Mouse (Mus musculus): ENCODE measurements at regions not wholly inside any gene's neighbourhood (a gene's known extent, or its start where the extent isn't known, plus 50 kb on each side); places are given as distances from the start of the nearest gene placed in this dataset.
A peak's percentile ranks its signal among the peaks of the same experiment; 100 is the strongest.

DNA sequence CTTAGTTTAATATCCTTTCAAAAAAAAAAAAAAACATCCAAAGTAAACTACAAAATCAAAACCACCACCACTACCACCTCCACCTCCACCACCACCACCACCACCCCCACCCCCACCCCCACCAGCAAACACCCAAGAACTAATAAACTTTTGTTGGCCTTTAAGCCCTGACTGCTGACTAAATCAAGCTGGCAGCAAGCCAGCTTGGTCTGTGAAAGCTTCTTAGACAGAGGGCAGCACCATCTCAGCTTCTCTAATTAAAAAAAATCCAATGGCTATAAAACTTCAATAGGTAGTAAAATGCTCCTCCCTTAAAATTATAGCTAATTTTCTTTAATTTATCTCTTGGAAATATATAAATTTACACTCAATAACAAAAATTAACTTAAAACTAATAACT, 957.2 kb upstream of the H2afb3 start:
- no peak overlapping the region for H3K4me3 ChIP-seq (ENCODE audit: control insufficient read depth in 1 of 2, insufficient read depth in 1 of 2, low read depth in 2 of 2, low read length in 2 of 2)

DNA sequence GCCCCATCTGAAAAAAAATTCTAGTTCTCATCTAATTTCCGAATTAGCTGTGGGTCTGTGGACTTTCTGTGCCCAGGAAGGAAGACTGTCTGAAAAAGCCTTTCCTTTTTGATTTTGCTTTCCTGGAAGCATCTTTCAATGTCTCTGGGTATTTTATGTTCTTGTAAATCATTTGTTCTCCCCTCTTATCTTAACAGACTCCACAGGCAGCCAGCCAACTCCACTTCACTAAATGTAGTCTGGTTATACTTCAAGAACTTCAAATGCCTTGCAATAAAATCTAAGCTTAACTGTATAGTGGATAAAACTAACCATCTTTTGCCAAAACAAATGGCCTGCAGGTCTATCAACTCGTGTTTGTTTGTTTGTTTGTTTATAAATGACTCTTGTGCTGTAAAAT, 956.7 kb upstream of the H2afb3 start:
- DNase-seq (ENCODE audit: low read depth, low spot score), result peak; percentile 76
- TF ChIP-seq RCOR1 (IDR thresholded peaks at IDR 0.05; ENCODE audit: low read depth, low read length), result 0 out of 2 replicates have a peak, but pooled peaks have one; percentile 19
- peak; percentile 54 for TF ChIP-seq GATA1 (IDR thresholded peaks at IDR 0.05; ENCODE audit: low read depth, low read length)
- TF ChIP-seq EP300 (IDR thresholded peaks at IDR 0.05; ENCODE audit: low read depth in 1 of 2, low read length in 2 of 2), result peak; percentile 15 to 57; a peak in 2 of 4 replicates
- TF ChIP-seq POLR2A (IDR thresholded peaks at IDR 0.05; ENCODE audit: control insufficient read depth in 1 of 2, insufficient read depth in 1 of 2, low read depth in 1 of 2, low read length in 2 of 2, poor library complexity in 1 of 2), result no peak

More for the DNA sequence above, 957.2 kb upstream of the H2afb3 start:
- Histone ChIP-seq H3K27me3 (ENCODE audit: control insufficient read depth in 1 of 2, insufficient read depth in 2 of 2, low read length in 2 of 2) (no peaks in the 10 kb centered on the region), H3K36me3 (ENCODE audit: control insufficient read depth in 1 of 2, insufficient read depth in 2 of 2, low read length in 2 of 2) (peaks cover 0 to 5% of the 10 kb centered on the region in 2 experiments; a peak in 2 of 4 replicates), H3K79me2 (ENCODE audit: control insufficient read depth, insufficient read depth, low read length, poor library complexity) (no peaks in the 10 kb centered on the region), H3K9me3 (replicated peaks; ENCODE audit: insufficient read depth, low read length) (no peaks in the 10 kb centered on the region), H3K4me1 (ENCODE audit: control insufficient read depth in 1 of 2, insufficient read depth in 2 of 2, low read length in 2 of 2) (peaks cover 0 to 4% of the 10 kb centered on the region in 2 experiments; a peak in 1 of 4 replicates), H3K9ac (ENCODE audit: control insufficient read depth, low read depth, low read length, poor library complexity, severe bottlenecking) (no peak overlapping the region), H3K27ac (ENCODE audit: control insufficient read depth, low read depth, low read length) (no peak overlapping the region)
- DNase-seq (ENCODE audit: low read depth, low spot score), result peak; percentile 79
- peak; percentile 47; the same call in 1 of the 2 replicates for TF ChIP-seq ZNF384 (IDR thresholded peaks at IDR 0.05; ENCODE audit: low read depth, low read length)
- TF ChIP-seq BHLHE40 (IDR thresholded peaks at IDR 0.05; ENCODE audit: borderline replicate concordance, low read depth, low read length), result no peak
- 0 out of 2 replicates have a peak, but pooled peaks have one; percentile 22 for TF ChIP-seq ZC3H11A (IDR thresholded peaks at IDR 0.05; ENCODE audit: low read depth, low read length)
- peak; percentile 34; the same call in 1 of the 2 replicates for TF ChIP-seq SMC3 (IDR thresholded peaks at IDR 0.05; ENCODE audit: low read depth, low read length)
- peak; percentile 37 for TF ChIP-seq RAD21 (IDR thresholded peaks at IDR 0.05; ENCODE audit: low read depth, low read length)
- no peak for TF ChIP-seq ZKSCAN1 (IDR thresholded peaks at IDR 0.05; ENCODE audit: low read depth, low read length)
- no peak for TF ChIP-seq ZMIZ1 (IDR thresholded peaks at IDR 0.05; ENCODE audit: low read depth, low read length)
- peak in 1 of 3 experiments; percentile 14; a peak in 2 of 6 replicates for TF ChIP-seq CTCF (IDR thresholded peaks at IDR 0.05 in 2 of 3, conservative IDR thresholded peaks at IDR 0.05 in 1 of 3; ENCODE audit: control insufficient read depth in 1 of 3, insufficient read depth in 1 of 3, low read depth in 2 of 3, low read length in 3 of 3, poor library complexity in 1 of 3, severe bottlenecking in 1 of 3)

DNA sequence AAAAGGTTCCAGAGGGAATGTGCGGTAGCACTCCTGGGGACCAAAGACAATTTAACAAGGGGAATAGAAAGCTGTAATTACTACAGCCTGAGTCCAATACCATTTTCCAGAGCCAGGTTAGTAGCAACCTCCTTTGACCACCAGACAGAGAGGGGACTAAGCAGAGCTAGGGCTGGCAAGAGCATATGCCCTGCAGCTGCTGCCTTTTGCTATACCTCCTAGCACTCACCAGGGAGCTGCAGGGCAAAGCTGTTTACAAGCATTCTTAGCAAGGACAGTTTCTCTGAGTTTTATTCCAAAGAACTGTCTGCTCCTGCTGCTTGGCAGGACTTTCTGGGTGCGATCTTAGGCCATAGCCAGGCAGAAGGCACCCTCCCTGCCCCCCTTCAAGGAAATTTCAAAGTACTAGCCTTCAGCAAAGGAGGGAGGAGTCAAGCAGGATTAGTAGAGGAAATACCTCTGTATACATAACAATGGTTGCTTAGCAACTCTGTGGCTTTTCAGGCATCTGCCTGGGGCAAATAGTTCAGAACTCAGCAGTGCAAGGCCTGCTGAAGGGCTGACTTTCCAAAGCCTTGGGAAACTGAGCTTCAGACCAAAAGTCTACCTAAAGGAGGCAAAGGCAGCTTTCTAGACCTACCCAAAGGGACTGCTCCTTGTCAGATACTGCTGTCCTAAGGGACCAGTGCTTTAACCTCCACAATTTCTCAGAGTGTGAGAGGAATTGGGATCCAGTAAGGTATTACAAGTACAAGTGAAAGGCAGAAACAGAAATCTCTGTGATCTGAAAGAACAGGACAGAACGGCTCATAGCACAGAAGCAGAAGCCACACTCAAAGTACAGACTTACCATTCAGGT, 919.5 kb upstream of the H2afb3 start:
- Histone ChIP-seq H3K9ac (ENCODE audit: control insufficient read depth, low read depth, low read length, poor library complexity, severe bottlenecking) (no peak overlapping the region), H3K9me3 (replicated peaks; ENCODE audit: insufficient read depth, low read length) (no peaks in the 10 kb centered on the region), H3K4me1 (ENCODE audit: control insufficient read depth in 1 of 2, insufficient read depth in 2 of 2, low read length in 2 of 2) (no peaks in the 10 kb centered on the region), H3K27me3 (ENCODE audit: control insufficient read depth in 1 of 2, insufficient read depth in 2 of 2, low read length in 2 of 2) (no peaks in the 10 kb centered on the region), H3K36me3 (ENCODE audit: control insufficient read depth in 1 of 2, insufficient read depth in 2 of 2, low read length in 2 of 2) (no peaks in the 10 kb centered on the region), H3K79me2 (ENCODE audit: control insufficient read depth, insufficient read depth, low read length, poor library complexity) (no peaks in the 10 kb centered on the region), H3K27ac (ENCODE audit: control insufficient read depth, low read depth, low read length) (no peak overlapping the region), H3K4me3 (ENCODE audit: control insufficient read depth in 1 of 2, insufficient read depth in 1 of 2, low read depth in 2 of 2, low read length in 2 of 2) (no peak overlapping the region)
- DNase-seq (ENCODE audit: low read depth, low spot score), result peak; percentile 26
- TF ChIP-seq CTCF (IDR thresholded peaks at IDR 0.05 in 2 of 3, conservative IDR thresholded peaks at IDR 0.05 in 1 of 3; ENCODE audit: control insufficient read depth in 1 of 3, insufficient read depth in 1 of 3, low read depth in 2 of 3, low read length in 3 of 3, poor library complexity in 1 of 3, severe bottlenecking in 1 of 3), result no peak
- no peak for TF ChIP-seq NRF1 (IDR thresholded peaks at IDR 0.05; ENCODE audit: insufficient read depth, low read depth, low read length, poor library complexity, severe bottlenecking)
- no peak for TF ChIP-seq TCF12 (IDR thresholded peaks at IDR 0.05; ENCODE audit: low read depth, low read length)
- TF ChIP-seq POLR2AphosphoS2 (IDR thresholded peaks at IDR 0.05; ENCODE audit: low read length), result no peak
- no peak for TF ChIP-seq POLR2AphosphoS5 (IDR thresholded peaks at IDR 0.05; ENCODE audit: borderline replicate concordance, low read depth, low read length)
- TF ChIP-seq HCFC1 (IDR thresholded peaks at IDR 0.05; ENCODE audit: low read depth, low read length), result no peak
- no peak for TF ChIP-seq TAL1 (IDR thresholded peaks at IDR 0.05; ENCODE audit: low read length)
- TF ChIP-seq TBP (IDR thresholded peaks at IDR 0.05; ENCODE audit: low read depth, low read length), result no peak
- no peak for TF ChIP-seq ZC3H11A (IDR thresholded peaks at IDR 0.05; ENCODE audit: low read depth, low read length)
- TF ChIP-seq ZNF384 (IDR thresholded peaks at IDR 0.05; ENCODE audit: low read depth, low read length), result no peak
- no peak for TF ChIP-seq EP300 (IDR thresholded peaks at IDR 0.05; ENCODE audit: low read depth in 1 of 2, low read length in 2 of 2)
- TF ChIP-seq SMC3 (IDR thresholded peaks at IDR 0.05; ENCODE audit: low read depth, low read length), result no peak
- no peak for TF ChIP-seq GATA1 (IDR thresholded peaks at IDR 0.05; ENCODE audit: low read depth, low read length)
- TF ChIP-seq CHD2 (IDR thresholded peaks at IDR 0.05; ENCODE audit: low read length), result no peak
- no peak for TF ChIP-seq ETS1 (IDR thresholded peaks at IDR 0.05; ENCODE audit: low read depth, low read length)
- no peak for TF ChIP-seq POLR2A (IDR thresholded peaks at IDR 0.05; ENCODE audit: control insufficient read depth in 1 of 2, insufficient read depth in 1 of 2, low read depth in 1 of 2, low read length in 2 of 2, poor library complexity in 1 of 2)

More for the DNA sequence above, 956.7 kb upstream of the H2afb3 start:
- Histone ChIP-seq H3K4me3 (ENCODE audit: control insufficient read depth in 1 of 2, insufficient read depth in 1 of 2, low read depth in 2 of 2, low read length in 2 of 2) (no peak overlapping the region), H3K27ac (ENCODE audit: control insufficient read depth, low read depth, low read length) (no peak overlapping the region), H3K36me3 (ENCODE audit: control insufficient read depth in 1 of 2, insufficient read depth in 2 of 2, low read length in 2 of 2) (peaks cover 0 to 5% of the 10 kb centered on the region in 2 experiments; a peak in 2 of 4 replicates), H3K9ac (ENCODE audit: control insufficient read depth, low read depth, low read length, poor library complexity, severe bottlenecking) (no peak overlapping the region), H3K27me3 (ENCODE audit: control insufficient read depth in 1 of 2, insufficient read depth in 2 of 2, low read length in 2 of 2) (no peaks in the 10 kb centered on the region), H3K9me3 (replicated peaks; ENCODE audit: insufficient read depth, low read length) (no peaks in the 10 kb centered on the region), H3K4me1 (ENCODE audit: control insufficient read depth in 1 of 2, insufficient read depth in 2 of 2, low read length in 2 of 2) (peaks cover 0 to 4% of the 10 kb centered on the region in 2 experiments; a peak in 1 of 4 replicates), H3K79me2 (ENCODE audit: control insufficient read depth, insufficient read depth, low read length, poor library complexity) (no peaks in the 10 kb centered on the region)

Data from MEL (cell line).